Mouse (Mus musculus): ENCODE data around the gene Ascc2. TPM values are rescaled to one million over a fixed set of nuclear protein-coding genes. Genes with fewer than 3 reads are reported as not detected.

Gene Ascc2
- polyA plus RNA-seq, 1 experiment, result 57.6 TPM

DNA sequence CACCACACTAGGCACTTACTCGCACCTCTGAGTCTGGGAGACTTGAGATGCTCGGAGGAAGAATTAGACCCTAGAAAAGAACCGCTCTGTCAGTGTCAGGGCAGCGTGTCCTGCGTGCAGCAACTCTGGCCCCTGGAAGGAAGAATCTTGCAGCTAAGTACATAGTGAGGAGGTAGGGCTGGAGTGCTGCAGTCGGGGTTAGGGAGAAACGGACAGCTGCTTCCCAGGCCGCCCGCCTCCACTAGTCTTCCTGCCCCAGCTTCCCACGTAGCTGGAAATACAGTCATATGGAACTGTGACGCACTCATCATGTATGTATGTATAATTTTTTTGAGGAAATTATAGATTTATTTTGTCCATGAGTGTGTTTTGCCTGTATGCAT lies 24.9 kb downstream of the Ascc2 start:
- peaks cover 35% of the 10 kb centered on the region for H3K36me3 ChIP-seq (ENCODE audit: control insufficient read depth, insufficient read depth)
- no peak overlapping the region for H3ac ChIP-seq (ENCODE audit: control insufficient read depth, insufficient read length)
- TF ChIP-seq TCF3 (IDR thresholded peaks at IDR 0.05; ENCODE audit: insufficient read length, low read depth), result no peak
- TF ChIP-seq E2F4 (IDR thresholded peaks at IDR 0.05; ENCODE audit: insufficient read depth), result no peak
- no peak for TF ChIP-seq MYOG (IDR thresholded peaks at IDR 0.05; ENCODE audit: control insufficient read depth in 1 of 3, insufficient read depth in 1 of 3, insufficient read length in 2 of 3, low read depth in 2 of 3)
- no peak for TF ChIP-seq POLR2AphosphoS2 (IDR thresholded peaks at IDR 0.05; ENCODE audit: insufficient read length, low read depth)
- TF ChIP-seq TCF12 (IDR thresholded peaks at IDR 0.05; ENCODE audit: insufficient read depth, poor library complexity, severe bottlenecking), result no peak
- TF ChIP-seq CEBPB (IDR thresholded peaks at IDR 0.05; ENCODE audit: insufficient read depth, poor library complexity, severe bottlenecking), result no peak
- no peak for TF ChIP-seq REST (IDR thresholded peaks at IDR 0.05; ENCODE audit: insufficient read depth, insufficient read length)
- H3K27me3 ChIP-seq (ENCODE audit: control insufficient read depth, insufficient read depth, insufficient read length), result no peaks in the 10 kb centered on the region
- no peak overlapping the region for H3K4me2 ChIP-seq (ENCODE audit: low read depth)
- H3K4me3 ChIP-seq, result no peak overlapping the region
- H3K79me2 ChIP-seq (ENCODE audit: control insufficient read depth, insufficient read depth), result no peaks in the 10 kb centered on the region

GRCm38 (mm10) chr11:4671736-4672135 lies 34.2 kb downstream of the Ascc2 start:
- peaks cover 39% of the 10 kb centered on the region for H3K36me3 ChIP-seq (ENCODE audit: control insufficient read depth, insufficient read depth)
- no peaks in the 10 kb centered on the region for H3K79me2 ChIP-seq (ENCODE audit: control insufficient read depth, insufficient read depth)
- TF ChIP-seq MYOD1 (IDR thresholded peaks at IDR 0.05; ENCODE audit: control insufficient read depth in 1 of 3, insufficient read length in 2 of 3, low read depth in 2 of 3), result no peak
- no peak for TF ChIP-seq MAX (IDR thresholded peaks at IDR 0.05; ENCODE audit: low read depth)
- no peak for TF ChIP-seq POLR2AphosphoS2 (IDR thresholded peaks at IDR 0.05; ENCODE audit: insufficient read length, low read depth)
- TF ChIP-seq USF1 (IDR thresholded peaks at IDR 0.05; ENCODE audit: low read depth), result no peak
- no peak for TF ChIP-seq TCF3 (IDR thresholded peaks at IDR 0.05; ENCODE audit: insufficient read length, low read depth)
- no peak for TF ChIP-seq POLR2A (IDR thresholded peaks at IDR 0.05; ENCODE audit: insufficient read length, low read depth)
- TF ChIP-seq CEBPB (IDR thresholded peaks at IDR 0.05; ENCODE audit: insufficient read depth, poor library complexity, severe bottlenecking), result no peak
- no peak for TF ChIP-seq TCF12 (IDR thresholded peaks at IDR 0.05; ENCODE audit: insufficient read depth, poor library complexity, severe bottlenecking)
- no peak for TF ChIP-seq E2F4 (IDR thresholded peaks at IDR 0.05; ENCODE audit: insufficient read depth)
- no peak for TF ChIP-seq SRF (IDR thresholded peaks at IDR 0.05; ENCODE audit: control insufficient read depth, insufficient read length, low read depth)
- TF ChIP-seq MYOG (IDR thresholded peaks at IDR 0.05; ENCODE audit: control insufficient read depth in 1 of 3, insufficient read depth in 1 of 3, insufficient read length in 2 of 3, low read depth in 2 of 3), result no peak
- no peak for TF ChIP-seq REST (IDR thresholded peaks at IDR 0.05; ENCODE audit: insufficient read depth, insufficient read length)
- no peaks in the 10 kb centered on the region for H3K27me3 ChIP-seq (ENCODE audit: control insufficient read depth, insufficient read depth, insufficient read length)
- H3K4me3 ChIP-seq, result no peak overlapping the region
- H3ac ChIP-seq (ENCODE audit: control insufficient read depth, insufficient read length), result no peak overlapping the region
- H3K4me2 ChIP-seq (ENCODE audit: low read depth), result no peak overlapping the region

GRCm38 (mm10) chr11:4674593-4674992 lies 37.0 kb downstream of the Ascc2 start:
- H3K36me3 ChIP-seq (ENCODE audit: control insufficient read depth, insufficient read depth), result peaks cover 38% of the 10 kb centered on the region
- TF ChIP-seq USF1 (IDR thresholded peaks at IDR 0.05; ENCODE audit: low read depth) (no peak), E2F4 (IDR thresholded peaks at IDR 0.05; ENCODE audit: insufficient read depth) (no peak), POLR2A (IDR thresholded peaks at IDR 0.05; ENCODE audit: insufficient read length, low read depth) (no peak), TCF3 (IDR thresholded peaks at IDR 0.05; ENCODE audit: insufficient read length, low read depth) (no peak), CEBPB (IDR thresholded peaks at IDR 0.05; ENCODE audit: insufficient read depth, poor library complexity, severe bottlenecking) (no peak), MYOD1 (IDR thresholded peaks at IDR 0.05; ENCODE audit: control insufficient read depth in 1 of 3, insufficient read length in 2 of 3, low read depth in 2 of 3) (no peak), MAX (IDR thresholded peaks at IDR 0.05; ENCODE audit: low read depth) (no peak), REST (IDR thresholded peaks at IDR 0.05; ENCODE audit: insufficient read depth, insufficient read length) (no peak), MYOG (IDR thresholded peaks at IDR 0.05; ENCODE audit: control insufficient read depth in 1 of 3, insufficient read depth in 1 of 3, insufficient read length in 2 of 3, low read depth in 2 of 3) (no peak), SRF (IDR thresholded peaks at IDR 0.05; ENCODE audit: control insufficient read depth, insufficient read length, low read depth) (no peak), TCF12 (IDR thresholded peaks at IDR 0.05; ENCODE audit: insufficient read depth, poor library complexity, severe bottlenecking) (no peak), POLR2AphosphoS2 (IDR thresholded peaks at IDR 0.05; ENCODE audit: insufficient read length, low read depth) (no peak)

DNA sequence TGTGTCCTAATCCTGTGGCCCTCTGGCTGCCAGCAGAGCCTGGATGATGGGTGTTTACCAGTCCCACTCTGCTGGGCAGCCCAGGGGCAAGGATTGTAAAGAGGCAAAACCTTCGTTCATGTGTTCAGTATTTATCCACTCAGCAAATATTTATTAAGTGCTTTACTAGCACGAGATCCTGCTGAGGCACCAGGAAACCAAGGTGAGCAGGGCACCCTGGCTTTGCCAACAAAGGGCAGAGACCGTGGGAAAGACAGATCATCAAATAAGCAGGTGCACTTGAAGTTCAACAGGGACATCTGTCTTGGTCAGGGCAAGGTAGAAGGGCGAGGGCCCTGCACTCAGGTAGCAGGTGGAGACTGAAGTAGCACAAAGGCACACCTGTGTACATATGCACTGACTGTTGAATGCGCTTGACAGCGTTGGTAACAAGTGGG lies 37.6 kb downstream of the Ascc2 start:
- Histone ChIP-seq H3ac (ENCODE audit: control insufficient read depth, insufficient read length) (no peak overlapping the region), H3K79me2 (ENCODE audit: control insufficient read depth, insufficient read depth) (no peaks in the 10 kb centered on the region), H3K36me3 (ENCODE audit: control insufficient read depth, insufficient read depth) (peaks cover 38% of the 10 kb centered on the region), H3K27me3 (ENCODE audit: control insufficient read depth, insufficient read depth, insufficient read length) (no peaks in the 10 kb centered on the region), H3K4me2 (ENCODE audit: low read depth) (no peak overlapping the region), H3K4me3 (no peak overlapping the region)
- no peak for TF ChIP-seq MYOG (IDR thresholded peaks at IDR 0.05; ENCODE audit: control insufficient read depth in 1 of 3, insufficient read depth in 1 of 3, insufficient read length in 2 of 3, low read depth in 2 of 3)
- no peak for TF ChIP-seq TCF3 (IDR thresholded peaks at IDR 0.05; ENCODE audit: insufficient read length, low read depth)
- no peak for TF ChIP-seq CEBPB (IDR thresholded peaks at IDR 0.05; ENCODE audit: insufficient read depth, poor library complexity, severe bottlenecking)
- TF ChIP-seq REST (IDR thresholded peaks at IDR 0.05; ENCODE audit: insufficient read depth, insufficient read length), result no peak
- no peak for TF ChIP-seq USF1 (IDR thresholded peaks at IDR 0.05; ENCODE audit: low read depth)
- no peak for TF ChIP-seq TCF12 (IDR thresholded peaks at IDR 0.05; ENCODE audit: insufficient read depth, poor library complexity, severe bottlenecking)
- TF ChIP-seq MAX (IDR thresholded peaks at IDR 0.05; ENCODE audit: low read depth), result no peak
- TF ChIP-seq E2F4 (IDR thresholded peaks at IDR 0.05; ENCODE audit: insufficient read depth), result no peak
- no peak for TF ChIP-seq MYOD1 (IDR thresholded peaks at IDR 0.05; ENCODE audit: control insufficient read depth in 1 of 3, insufficient read length in 2 of 3, low read depth in 2 of 3)
- no peak for TF ChIP-seq POLR2A (IDR thresholded peaks at IDR 0.05; ENCODE audit: insufficient read length, low read depth)
- TF ChIP-seq POLR2AphosphoS2 (IDR thresholded peaks at IDR 0.05; ENCODE audit: insufficient read length, low read depth), result no peak
- TF ChIP-seq SRF (IDR thresholded peaks at IDR 0.05; ENCODE audit: control insufficient read depth, insufficient read length, low read depth), result no peak

More at GRCm38 (mm10) chr11:4674593-4674992, 37.0 kb downstream of the Ascc2 start:
- Histone ChIP-seq H3K4me3 (no peak overlapping the region), H3K4me2 (ENCODE audit: low read depth) (no peak overlapping the region), H3K27me3 (ENCODE audit: control insufficient read depth, insufficient read depth, insufficient read length) (no peaks in the 10 kb centered on the region), H3ac (ENCODE audit: control insufficient read depth, insufficient read length) (no peak overlapping the region), H3K79me2 (ENCODE audit: control insufficient read depth, insufficient read depth) (no peaks in the 10 kb centered on the region)
